Mouse (Mus musculus): ENCODE data around the gene Selenon.

Selenon gene

DNA sequence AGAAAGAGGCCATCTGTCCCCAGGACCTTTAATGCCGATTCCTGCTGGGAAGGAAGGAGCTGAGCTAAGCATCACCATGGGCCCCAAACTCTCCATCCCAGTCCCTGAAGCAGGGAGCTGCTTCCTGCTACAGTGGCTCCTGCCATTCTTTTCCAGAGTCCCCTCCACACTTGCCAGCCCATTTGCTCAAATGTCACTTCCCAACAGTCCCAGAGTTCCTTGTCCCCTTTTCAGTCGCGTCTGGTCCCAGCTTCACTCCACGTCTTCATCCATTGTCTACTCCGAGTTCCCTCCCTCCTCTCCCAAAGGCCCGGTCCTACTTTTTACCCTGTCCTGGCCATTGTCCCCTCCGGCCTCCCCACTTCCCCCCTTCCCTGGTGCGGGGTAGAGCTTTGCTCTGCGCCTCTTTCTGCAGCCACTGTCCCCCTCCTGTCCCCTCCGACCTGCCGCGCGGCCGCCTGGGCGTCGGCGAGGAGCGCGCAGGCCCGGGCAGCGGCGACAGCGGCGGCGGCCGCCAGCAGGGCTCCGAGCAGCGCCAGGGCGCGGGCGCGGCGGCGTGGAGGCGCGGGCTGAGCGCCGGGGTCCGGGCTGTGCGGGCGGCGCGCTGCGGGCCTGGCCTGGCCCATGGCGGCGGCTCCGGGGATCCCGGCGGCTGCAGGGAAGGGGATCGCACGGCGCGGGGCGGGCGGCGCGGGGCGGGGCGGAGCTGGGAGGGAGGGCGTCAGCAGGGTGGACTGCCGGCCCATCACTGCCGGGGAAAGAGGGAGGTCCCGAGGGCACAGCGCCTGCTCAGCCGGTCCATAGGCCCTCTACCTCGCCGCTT, at the start of gene Selenon:
TSS of gene Selenon (minus strand) at position 673 of the 823 bp plus-strand sequence.
- ChIA-PET CTCF (interaction anchor here (0.6 to 1.7 kb wide), 13 partner anchors 9 to 433 kb away, joined by 3 to 10 read pairs (median 4); no protein-coding TSS in a partner anchor), POLR2A (interaction anchor here in 2 of 4 experiments (0.6 to 2.0 kb wide), 7 partner anchors 8 to 366 kb away, joined by 3 to 7 read pairs (median 3); no protein-coding TSS in a partner anchor)

- POLR2A ChIA-PET, result interaction anchor here in 2 of 4 experiments (0.6 to 1.2 kb wide), 3 partner anchors 50 to 183 kb away, joined by 3 to 4 read pairs (median 3); no protein-coding TSS in a partner anchor
- CTCF ChIA-PET, result interaction anchor here in 1 of 4 experiments (1.5 kb wide), 1 partner anchor 32 kb away, joined by 3 read pairs; no protein-coding TSS in a partner anchor
Observed at GRCm38 (mm10) chr4:134601404-134601803, 49.4 kb upstream of the Selenon start.

DNA sequence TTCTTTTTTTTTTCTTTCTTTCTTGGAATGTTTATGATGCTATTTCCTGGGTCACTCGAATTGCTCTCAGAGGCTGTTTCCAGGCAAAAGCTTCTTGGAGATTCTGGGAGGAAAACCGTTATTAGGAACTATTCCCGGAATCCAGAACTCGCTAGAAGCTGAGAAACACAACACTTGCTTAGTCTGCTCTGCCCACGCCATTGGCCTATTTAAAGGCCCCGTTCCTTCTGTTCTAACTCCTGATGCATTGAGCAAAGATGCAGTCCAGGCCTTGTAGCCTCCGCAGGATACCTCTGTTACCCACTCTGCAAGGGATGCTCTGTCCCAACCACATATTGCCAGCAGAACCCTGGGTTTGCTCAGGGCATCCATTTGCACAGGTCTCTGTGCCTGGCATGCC, 48.8 kb upstream of the Selenon start:
- ChIA-PET POLR2A (no interaction called here), CTCF (interaction anchor here in 2 of 4 experiments (0.6 to 1.5 kb wide), 2 partner anchors 31 to 59 kb away, joined by 3 to 5 read pairs; no protein-coding TSS in a partner anchor)

- POLR2A ChIA-PET, result no interaction called here
- CTCF ChIA-PET, result interaction anchor here in 1 of 4 experiments (0.6 kb wide), 1 partner anchor 35 kb away, joined by 3 read pairs; no protein-coding TSS in a partner anchor
Observed at GRCm38 (mm10) chr4:134600060-134600459, 48.1 kb upstream of the Selenon start.

- ChIA-PET POLR2A (interaction anchor here in 1 of 4 experiments (0.8 kb wide), 1 partner anchor 37 kb away, joined by 4 read pairs; no protein-coding TSS in a partner anchor), CTCF (interaction anchor here in 1 of 4 experiments (1.0 kb wide), 1 partner anchor 27 kb away, joined by 4 read pairs; no protein-coding TSS in a partner anchor)
Observed at GRCm38 (mm10) chr4:134596816-134597692, 45.1 kb upstream of the Selenon start.

GRCm38 (mm10) chr4:134594731-134595439, 42.9 kb upstream of the Selenon start:
- POLR2A ChIA-PET, result interaction anchor here in 1 of 4 experiments (0.6 kb wide), 1 partner anchor 617 kb away, joined by 3 read pairs; no protein-coding TSS in a partner anchor
- CTCF ChIA-PET, result interaction anchor here in 3 of 4 experiments (0.6 to 1.3 kb wide), 5 partner anchors 52 to 390 kb away, joined by 3 to 4 read pairs (median 3); no protein-coding TSS in a partner anchor

DNA sequence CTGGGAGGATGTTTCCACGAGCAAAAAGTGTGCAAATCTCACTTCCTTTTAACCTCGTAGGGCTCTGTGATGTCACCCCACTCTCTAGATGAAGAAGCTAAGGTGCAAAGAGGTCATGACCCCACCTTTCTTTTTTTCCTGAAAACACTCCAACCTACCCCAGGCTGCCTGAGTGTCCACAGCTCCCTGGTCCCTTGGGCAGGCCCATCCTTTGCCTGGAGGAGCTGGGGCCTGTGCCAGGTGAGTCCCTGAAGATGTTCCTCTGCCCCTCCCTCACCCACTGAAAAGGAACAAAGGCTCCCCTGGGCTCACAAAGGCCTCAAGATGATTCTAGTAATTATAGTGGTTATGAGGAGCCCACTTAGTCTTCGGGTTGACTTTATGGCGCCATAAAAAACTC, 40.5 kb upstream of the Selenon start:
- ChIA-PET CTCF (interaction anchor here in 2 of 4 experiments (0.6 to 1.2 kb wide), 3 partner anchors 8 to 34 kb away, joined by 3 to 5 read pairs (median 4); no protein-coding TSS in a partner anchor), POLR2A (interaction anchor here in 3 of 4 experiments (0.5 to 1.4 kb wide), 7 partner anchors 14 to 187 kb away, joined by 3 to 4 read pairs (median 3); partner anchors contain the start of gene Paqr7 (in 1 of the 3))

- CTCF ChIA-PET, result interaction anchor here in 2 of 4 experiments (0.6 to 1.2 kb wide), 4 partner anchors 8 to 34 kb away, joined by 3 to 5 read pairs (median 4); no protein-coding TSS in a partner anchor
- POLR2A ChIA-PET, result interaction anchor here in 3 of 4 experiments (0.6 to 1.4 kb wide), 6 partner anchors 13 to 188 kb away, joined by 3 to 4 read pairs (median 3); partner anchors contain the start of gene Paqr7 (in 1 of the 3)
Observed at GRCm38 (mm10) chr4:134591506-134592061, 39.6 kb upstream of the Selenon start.

- ChIA-PET CTCF (interaction anchor here in 2 of 4 experiments (0.6 to 2.0 kb wide), 3 partner anchors 11 to 1158 kb away, joined by 3 to 5 read pairs (median 5); no protein-coding TSS in a partner anchor), POLR2A (interaction anchor here in 1 of 4 experiments (1.9 kb wide), 1 partner anchor 11 kb away, joined by 7 read pairs; no protein-coding TSS in a partner anchor)
Observed at GRCm38 (mm10) chr4:134590227-134590926, 38.4 kb upstream of the Selenon start.

- CTCF ChIA-PET, result interaction anchor here in 3 of 4 experiments (0.6 to 2.0 kb wide), 4 partner anchors 11 to 1157 kb away, joined by 3 to 5 read pairs (median 4); no protein-coding TSS in a partner anchor
- POLR2A ChIA-PET, result interaction anchor here in 1 of 4 experiments (1.9 kb wide), 1 partner anchor 10 kb away, joined by 7 read pairs; no protein-coding TSS in a partner anchor
Observed at GRCm38 (mm10) chr4:134589786-134590185, 37.8 kb upstream of the Selenon start.

GRCm38 (mm10) chr4:134588951-134589350, 37.0 kb upstream of the Selenon start:
- POLR2A ChIA-PET, result interaction anchor here in 1 of 4 experiments (1.9 kb wide), 1 partner anchor 10 kb away, joined by 7 read pairs; no protein-coding TSS in a partner anchor
- CTCF ChIA-PET, result interaction anchor here in 2 of 4 experiments (0.6 to 2.0 kb wide), 4 partner anchors 10 to 177 kb away, joined by 3 to 9 read pairs (median 4); no protein-coding TSS in a partner anchor

- CTCF ChIA-PET, result interaction anchor here in 2 of 4 experiments (0.6 to 1.3 kb wide), 3 partner anchors 19 to 177 kb away, joined by 3 to 9 read pairs (median 5); no protein-coding TSS in a partner anchor
- POLR2A ChIA-PET, result no interaction called here
Observed at GRCm38 (mm10) chr4:134588287-134588686, 36.3 kb upstream of the Selenon start.

DNA sequence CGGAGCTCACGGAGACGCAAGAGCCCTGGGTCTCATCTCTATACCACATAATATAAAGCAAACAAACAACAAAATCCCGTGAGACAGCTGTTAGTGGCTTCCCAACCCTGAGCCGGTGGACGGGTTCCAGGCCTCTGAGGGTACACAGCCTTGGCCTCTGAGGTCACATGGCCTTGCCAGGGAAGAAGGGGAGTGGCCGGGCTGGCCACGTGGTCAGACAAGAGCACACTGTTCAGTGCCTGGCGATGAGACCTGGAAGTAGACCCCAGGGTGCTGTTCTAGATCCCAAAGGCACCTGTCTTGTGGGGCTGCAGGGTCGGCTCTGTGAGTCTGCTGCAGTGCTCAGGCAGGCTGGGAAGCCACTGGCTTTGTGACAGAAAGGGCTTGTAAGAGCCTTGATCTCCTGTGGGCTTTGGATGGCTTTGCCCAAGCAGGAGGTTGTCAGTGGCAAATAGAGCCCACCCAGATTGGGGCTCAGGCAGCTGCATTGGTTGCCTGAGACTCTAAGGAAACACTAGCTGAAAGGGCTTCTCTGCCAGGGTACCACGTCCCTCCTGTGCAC, 35.8 kb upstream of the Selenon start:
- ChIA-PET POLR2A (no interaction called here), CTCF (interaction anchor here in 3 of 4 experiments (0.6 to 1.4 kb wide), 4 partner anchors 18 to 945 kb away, joined by 3 to 5 read pairs (median 4); no protein-coding TSS in a partner anchor)

DNA sequence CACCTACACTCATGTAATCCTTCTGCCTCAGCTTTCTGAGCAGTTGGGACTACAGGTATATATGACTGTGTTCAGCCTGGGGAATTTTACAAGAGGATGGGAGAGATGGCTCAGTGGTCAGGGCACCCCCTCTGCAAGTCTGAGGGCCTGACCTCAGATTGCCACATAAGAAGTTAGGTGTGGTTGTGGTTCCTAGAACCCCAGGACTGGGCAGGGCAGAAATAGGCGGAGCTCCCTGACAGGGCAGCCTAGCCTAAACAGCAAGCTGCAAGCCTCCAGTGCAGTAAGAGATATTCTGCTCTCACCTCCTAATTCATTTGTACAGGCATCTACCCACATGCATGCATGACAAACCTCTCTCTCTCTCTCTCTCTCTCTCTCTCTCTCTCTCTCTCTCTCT, 34.7 kb upstream of the Selenon start:
- CTCF ChIA-PET, result interaction anchor here in 3 of 4 experiments (0.5 to 1.4 kb wide), 4 partner anchors 12 to 127 kb away, joined by 3 to 4 read pairs (median 4); no protein-coding TSS in a partner anchor
- POLR2A ChIA-PET, result no interaction called here

- ChIA-PET POLR2A (interaction anchor here in 1 of 4 experiments (1.0 kb wide), 1 partner anchor 34 kb away, joined by 3 read pairs; no protein-coding TSS in a partner anchor), CTCF (interaction anchor here in 3 of 4 experiments (0.5 to 1.1 kb wide), 5 partner anchors 11 to 673 kb away, joined by 3 to 4 read pairs (median 3); no protein-coding TSS in a partner anchor)
Observed at GRCm38 (mm10) chr4:134586126-134586525, 34.2 kb upstream of the Selenon start.
